Mouse (Mus musculus) liver, adult 2 months (tissue): ENCODE results near the gene N6amt1.

Experiments
- CTCF ChIP-seq: fragments of 200-500 bp; IDR thresholded peaks from 2 replicates; pipeline ENCODE4 v1.5.1; 2011; ENCODE audit warnings: low read depth, low read length, control low read depth
- POLR2A ChIP-seq: fragments of 200-500 bp; IDR thresholded peaks from 2 replicates; pipeline ENCODE4 v1.6.1; 2011; ENCODE audit warnings: low read length, control low read depth; ENCODE audit not compliant: insufficient read depth; ENCODE audit errors: extremely low read depth

DNA sequence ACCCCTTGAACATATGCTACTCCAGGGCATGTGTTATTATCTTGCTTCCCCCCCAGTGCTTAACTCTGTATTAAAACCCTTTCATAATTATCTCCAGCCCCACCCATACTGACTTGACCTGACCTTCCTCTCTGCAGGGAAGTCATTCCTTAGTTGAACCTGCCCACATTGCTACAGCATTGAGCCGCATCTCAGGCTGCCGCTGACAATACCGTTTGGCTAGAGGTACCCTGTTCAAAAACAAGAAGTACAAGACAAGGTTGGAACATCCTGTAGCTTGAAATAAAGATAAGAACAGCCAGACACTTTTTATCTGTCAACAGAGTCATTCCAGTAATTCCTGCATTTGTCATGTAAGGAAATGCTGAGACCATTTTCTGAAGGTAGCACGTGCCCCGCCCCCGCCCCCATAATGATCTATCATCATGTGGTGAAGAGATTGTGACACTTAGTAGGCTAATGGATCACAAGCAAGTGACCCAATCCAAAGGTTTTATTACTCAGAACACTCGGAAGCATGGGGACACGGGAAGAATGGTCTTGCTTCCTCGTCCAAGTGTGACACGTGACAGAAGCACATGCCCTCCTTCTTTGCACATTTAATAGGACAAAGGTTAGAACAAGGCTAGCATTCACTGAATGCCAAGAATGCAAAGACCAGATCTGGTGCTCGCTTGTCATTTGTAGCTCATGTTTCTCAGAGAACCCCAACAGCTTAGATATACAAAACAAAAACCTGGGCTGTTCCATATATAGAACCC, 48.6 kb upstream of the N6amt1 start:
- TF ChIP-seq CTCF (no peak), POLR2A (no peak)
